Mouse (Mus musculus) cerebellum, postnatal 14 days (tissue): ENCODE results near the gene Ntf3.

ENCODE experiments used
- DNase-seq, 2 experiments: peaks; one replicate each; pipeline ENCODE4 v3.0.0; 2021; ENCODE audit warnings: mixed read lengths in 2 of 2

Gene Ntf3

DNA sequence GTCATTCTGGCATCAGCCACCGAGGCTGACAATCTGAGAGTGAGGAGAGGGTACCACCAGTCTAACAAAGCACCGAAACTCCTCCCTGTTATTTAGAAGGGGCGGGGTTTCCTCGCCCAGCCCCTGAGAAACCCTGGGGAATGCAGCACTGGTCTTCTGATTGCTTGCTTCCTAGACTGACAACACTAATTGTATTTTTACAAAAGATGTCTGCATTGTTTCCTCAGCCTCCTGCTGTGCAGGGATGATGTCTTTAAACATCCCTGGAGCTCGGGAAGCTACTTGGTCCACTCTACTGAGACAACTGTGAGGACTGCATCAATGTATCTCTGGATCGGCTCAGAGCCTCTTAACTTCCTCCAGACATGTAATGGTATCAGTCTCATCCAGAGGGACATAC is 64.1 kb downstream of the Ntf3 start:
- DNase-seq = no peak

DNA sequence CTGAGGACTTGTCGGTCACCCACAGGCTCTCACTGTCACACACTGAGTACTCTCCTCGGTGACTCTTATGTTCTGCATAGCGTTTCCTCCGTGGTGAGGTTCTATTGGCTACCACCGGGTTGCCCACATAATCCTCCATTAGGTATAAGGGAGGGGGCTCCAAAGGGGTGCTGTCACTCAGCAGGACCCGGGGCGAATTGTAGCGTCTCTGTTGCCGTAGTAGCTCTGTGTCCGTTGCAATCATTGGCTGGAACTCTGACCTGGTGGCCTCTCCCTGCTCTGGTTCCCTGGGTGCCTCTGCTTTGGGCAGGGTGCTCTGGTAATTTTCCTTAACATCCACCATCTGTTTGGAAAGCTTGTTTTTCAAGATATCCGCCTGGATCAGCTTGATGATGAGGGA is 64.7 kb downstream of the Ntf3 start:
- DNase-seq = no peak

DNA sequence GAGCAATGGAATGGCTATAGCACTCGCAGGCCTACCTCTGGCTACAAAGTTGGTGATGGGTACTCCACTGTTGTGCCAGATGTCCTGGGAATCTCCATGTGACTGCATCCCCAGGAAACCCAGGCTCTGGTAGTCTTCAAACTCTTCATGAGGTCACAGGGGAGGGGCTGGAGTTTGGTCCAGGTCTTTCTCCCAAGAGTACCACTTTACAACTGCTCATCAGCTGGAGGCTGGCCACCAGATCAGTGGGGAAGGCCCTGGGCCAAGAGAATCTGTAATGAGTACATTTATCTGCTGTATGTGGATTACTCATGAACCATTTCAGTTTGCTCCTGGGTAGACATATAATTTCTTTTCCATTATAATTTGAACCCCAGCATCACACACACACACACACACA is 66.1 kb downstream of the Ntf3 start:
- DNase-seq = peak; percentile 18 to 36

DNA sequence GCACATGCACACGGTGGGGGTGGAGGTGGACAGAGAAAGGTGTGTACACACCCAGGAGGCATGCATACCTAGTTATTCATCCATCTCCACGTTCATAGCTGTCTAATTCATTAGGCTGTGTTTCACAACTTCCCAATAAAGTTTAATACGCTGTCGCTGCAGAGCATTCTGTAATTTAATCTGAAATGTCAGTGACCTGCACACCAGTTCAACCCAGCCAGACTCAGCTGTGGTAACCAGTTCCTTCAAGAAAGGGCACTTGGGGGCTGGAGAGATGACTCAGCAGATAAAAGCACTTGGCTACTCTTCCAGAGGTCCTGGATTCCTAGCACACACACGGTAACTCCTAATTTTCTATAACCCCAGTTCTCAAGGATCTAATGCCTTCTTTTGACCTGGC is 69.2 kb downstream of the Ntf3 start:
- DNase-seq = no peak

DNA sequence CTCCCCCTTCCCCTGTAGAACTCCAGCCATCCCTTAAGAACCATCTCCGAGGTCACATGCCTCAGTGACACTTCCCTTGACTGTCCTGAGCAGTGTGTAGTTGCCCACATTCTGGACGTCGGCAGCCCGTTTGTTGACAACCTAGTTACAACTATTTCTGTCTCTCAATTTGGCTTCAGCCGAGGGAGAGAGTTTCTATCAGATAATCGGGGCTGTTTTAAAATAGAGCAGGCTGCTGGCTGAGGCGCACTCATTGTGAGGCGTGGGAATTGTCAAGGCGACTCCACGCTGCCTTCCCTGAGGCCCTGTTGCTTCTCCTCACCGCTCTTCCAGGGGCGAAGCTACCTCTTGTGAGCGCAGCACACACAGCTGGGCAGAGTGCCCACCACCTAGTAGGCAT is 70.6 kb downstream of the Ntf3 start:
- DNase-seq = no peak

DNA sequence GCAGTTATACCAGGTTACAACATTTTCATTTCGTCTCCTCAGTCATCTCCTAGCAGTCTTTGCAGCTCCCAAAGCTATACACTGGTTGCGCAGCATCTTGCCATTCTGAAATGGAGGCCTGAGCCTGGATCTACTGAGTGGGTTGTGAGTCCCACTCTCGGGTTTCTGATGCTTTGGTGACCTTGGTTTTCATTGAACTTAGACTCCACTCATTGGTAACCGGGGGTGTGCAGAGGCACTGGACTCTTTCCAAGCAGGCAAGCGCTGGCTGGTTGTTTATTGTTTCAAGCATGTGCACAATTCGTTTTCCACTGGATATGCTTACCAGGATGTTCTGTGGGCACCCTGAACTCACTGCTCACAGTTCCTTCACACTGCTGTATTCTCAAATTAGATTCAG is 71.7 kb downstream of the Ntf3 start:
- DNase-seq = no peak

DNA sequence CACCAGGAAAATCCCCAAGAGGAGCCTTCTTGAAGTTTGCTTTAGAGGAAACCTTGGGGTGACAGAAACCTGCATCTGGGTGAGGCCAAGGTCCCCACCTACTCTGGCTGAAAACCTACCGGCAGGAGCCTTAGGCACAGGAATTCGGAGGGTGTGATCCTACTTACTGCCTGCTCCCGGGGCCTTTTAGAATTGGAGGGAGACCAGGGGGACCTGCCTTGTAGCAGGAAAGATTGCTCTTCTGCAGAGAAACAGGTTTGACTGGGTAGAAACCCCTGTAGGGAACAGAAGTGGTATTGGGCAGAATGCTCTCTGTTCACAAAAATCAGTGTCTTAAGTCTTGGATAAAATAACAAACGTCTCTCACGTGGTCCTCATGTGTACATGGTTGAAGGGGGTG is 74.7 kb downstream of the Ntf3 start:
- no peak for DNase-seq

DNA sequence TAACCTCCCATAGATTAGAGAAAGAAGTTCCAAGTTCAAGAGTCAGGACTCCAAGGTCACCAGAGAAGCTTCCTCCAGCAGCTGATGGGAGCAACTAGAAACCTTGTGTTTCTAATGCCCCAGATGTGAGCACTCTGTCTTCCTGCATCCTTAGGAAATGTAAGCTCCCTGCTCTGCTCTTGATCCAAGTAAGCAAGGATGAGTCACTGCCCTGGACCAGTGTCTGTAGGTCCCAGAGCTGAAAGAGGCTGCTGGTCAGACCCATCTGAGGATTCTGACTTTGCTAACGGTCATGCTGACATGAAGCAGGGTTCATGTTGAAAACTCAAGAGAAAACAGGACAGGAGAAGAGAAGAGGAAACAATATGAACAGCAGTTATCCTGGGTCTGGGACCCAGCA is 76.6 kb downstream of the Ntf3 start:
- no peak for DNase-seq

DNA sequence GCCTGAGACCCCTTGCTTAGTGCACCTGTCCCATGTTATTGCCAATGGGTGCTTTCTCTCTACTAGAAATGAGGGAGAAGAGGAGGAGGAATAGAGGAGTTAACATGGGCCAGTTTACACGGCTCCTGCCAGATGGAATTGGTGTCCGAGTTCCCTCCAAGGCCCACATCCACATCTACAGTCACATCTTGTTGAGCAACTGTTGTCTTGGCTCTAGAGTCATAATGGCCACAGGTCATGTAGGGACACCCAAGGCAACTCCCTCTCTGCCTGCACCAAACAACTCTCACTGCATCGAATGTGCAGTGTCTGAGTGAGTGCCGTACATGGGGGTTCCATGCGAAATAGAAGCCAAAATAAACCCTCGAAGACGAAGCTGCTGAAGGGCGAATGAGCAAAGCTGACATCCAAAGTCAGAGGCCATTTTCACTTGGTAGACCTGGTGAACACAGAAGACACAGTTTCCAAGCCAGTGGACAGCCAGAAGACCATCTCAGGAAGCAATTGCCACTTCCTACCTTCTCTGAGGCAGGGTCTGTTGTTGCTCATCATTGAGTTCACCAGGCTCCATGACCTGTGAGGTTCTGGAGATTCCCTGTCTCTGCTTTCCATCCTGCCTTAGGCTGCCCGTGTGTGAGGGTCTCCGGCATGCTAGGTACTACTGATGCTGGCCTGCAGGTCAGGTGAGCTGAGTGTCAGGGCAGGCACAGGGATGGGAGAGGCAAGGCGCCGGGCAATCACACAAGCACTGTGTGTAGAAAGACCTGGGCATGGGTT is 78.0 kb downstream of the Ntf3 start:
- no peak for DNase-seq

DNA sequence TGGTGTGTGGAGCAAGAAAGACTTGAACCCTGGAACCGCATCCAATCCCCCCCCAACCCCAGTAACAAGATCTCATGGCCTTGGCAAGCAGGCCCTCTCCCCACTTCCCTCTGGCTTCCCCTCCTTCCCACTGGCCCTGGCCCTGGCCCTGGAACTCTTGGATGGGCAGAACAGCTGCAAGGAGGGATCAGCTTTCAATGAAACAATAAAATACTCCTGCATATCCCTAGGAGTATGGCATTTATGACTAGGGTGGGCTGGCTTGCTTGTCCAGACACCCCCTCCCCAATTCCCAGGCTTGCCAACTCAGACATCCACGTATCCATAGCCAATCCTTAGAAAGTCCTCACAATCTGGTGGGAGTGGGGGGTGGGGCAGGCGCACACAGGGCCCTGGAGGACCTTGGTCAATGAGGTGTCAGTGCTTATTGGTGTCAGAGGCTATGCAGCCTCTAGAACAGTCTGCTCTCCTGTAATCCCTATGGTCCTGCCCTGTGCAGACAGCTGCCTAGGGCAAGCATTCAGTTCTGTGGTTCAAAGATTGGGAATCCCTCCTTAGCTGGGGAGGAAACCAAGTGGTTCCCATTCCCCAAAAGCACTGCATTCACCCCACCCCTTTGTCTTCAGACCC is 80.3 kb downstream of the Ntf3 start:
- DNase-seq = no peak

DNA sequence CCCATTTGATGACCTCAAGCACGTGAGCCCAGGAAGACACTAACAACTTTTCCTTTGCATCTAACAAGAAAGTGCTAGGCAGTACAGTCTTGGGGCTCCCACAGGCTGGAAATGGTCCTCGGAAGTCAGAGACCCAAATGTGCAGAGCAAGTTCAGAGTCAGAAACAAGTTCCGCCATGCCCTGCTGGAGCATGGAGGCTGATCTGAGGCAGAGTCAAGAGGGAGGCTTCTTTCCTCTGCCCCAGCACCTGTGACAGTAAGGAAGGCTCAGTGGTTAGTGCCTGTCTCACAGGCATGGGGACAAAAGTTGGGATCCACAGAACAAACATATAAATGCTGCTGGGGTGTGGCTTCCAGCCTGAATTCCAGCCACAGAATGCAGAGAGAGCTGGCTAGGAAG is 86.2 kb downstream of the Ntf3 start:
- no peak for DNase-seq

DNA sequence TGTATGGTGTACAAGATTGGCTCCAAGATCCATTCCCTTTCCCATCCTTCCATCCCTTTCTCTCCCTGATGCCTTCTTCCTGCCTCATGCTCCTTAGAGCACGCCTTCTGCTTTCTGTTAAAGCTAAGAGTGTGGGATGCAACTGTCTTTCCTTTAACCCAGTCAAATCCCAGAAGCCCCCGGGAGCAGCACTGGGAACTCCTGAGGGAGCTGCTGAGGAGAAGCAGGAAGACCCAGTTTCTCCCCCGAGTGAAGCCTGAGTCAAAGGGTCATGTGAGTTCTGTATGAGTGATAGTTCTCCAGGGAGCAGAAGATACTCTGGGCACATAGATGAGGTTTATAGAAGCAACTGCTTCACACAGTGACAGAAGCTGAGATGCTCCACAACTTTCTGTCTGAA is 109.0 kb downstream of the Ntf3 start:
- DNase-seq = no peak

DNA sequence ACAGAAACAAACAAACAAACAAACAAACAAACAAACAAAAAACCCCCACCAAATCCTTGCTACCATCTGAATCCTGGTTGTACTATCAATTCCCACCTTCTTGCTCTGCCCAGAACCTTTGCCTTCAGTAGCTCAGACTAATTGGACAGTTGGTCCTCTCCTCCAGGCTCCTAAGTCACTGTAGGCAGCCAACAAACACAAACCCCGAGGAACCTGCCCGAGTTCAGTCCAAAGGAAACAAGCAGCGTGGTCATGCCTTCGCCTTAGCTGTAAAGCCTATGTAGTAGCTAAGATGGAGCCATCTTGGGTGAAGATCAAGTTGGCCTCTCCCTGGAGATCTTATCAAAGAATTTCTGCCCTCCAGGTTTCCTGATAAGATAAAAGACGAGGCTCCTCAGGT is 113.6 kb downstream of the Ntf3 start:
- peak; percentile 22 to 49 for DNase-seq
